Mouse (Mus musculus): ENCODE measurements at regions not wholly inside any gene's neighbourhood (a gene's known extent, or its start where the extent isn't known, plus 50 kb on each side); places are given as distances from the start of the nearest gene placed in this dataset.

- no peak overlapping the region for H3K4me3 ChIP-seq (ENCODE audit: low read length)
- ATAC-seq (ENCODE audit: low FRiP score, low TSS enrichment): no peak
- 82% methylated on average over 10 of the region's 10 CpGs for WGBS
Measured at GRCm38 (mm10) chr6:117577539-117578521, 263.1 kb upstream of the Zfp637 start.

GRCm38 (mm10) chr6:117580951-117581350 lies 260.0 kb upstream of the Zfp637 start:
- Histone ChIP-seq H3K4me3 (ENCODE audit: low read length) (no peak overlapping the region), H3K4me1 (ENCODE audit: control insufficient read depth, insufficient read depth, low read length) (no peaks in the 10 kb centered on the region), H3K27ac (ENCODE audit: low read depth, low read length) (no peak overlapping the region), H3K9ac (ENCODE audit: low read depth, low read length) (no peak overlapping the region), H3K9me3 (ENCODE audit: control insufficient read depth, low read length) (no peaks in the 10 kb centered on the region), H3K27me3 (ENCODE audit: control insufficient read depth, insufficient read depth, low read length) (no peaks in the 10 kb centered on the region), H3K4me2 (replicated peaks; ENCODE audit: low read depth, low read length) (no peak overlapping the region), H3K36me3 (ENCODE audit: control insufficient read depth, insufficient read depth, low read length) (no peaks in the 10 kb centered on the region)
- 73% methylated on average over 2 of the region's 2 CpGs for WGBS
- ATAC-seq (ENCODE audit: low FRiP score, low TSS enrichment): no peak

More at GRCm38 (mm10) chr6:117577539-117578521, 263.1 kb upstream of the Zfp637 start:
- Histone ChIP-seq H3K9me3 (ENCODE audit: control insufficient read depth, low read length) (no peaks in the 10 kb centered on the region), H3K36me3 (ENCODE audit: control insufficient read depth, insufficient read depth, low read length) (no peaks in the 10 kb centered on the region), H3K4me1 (ENCODE audit: control insufficient read depth, insufficient read depth, low read length) (no peaks in the 10 kb centered on the region), H3K4me2 (replicated peaks; ENCODE audit: low read depth, low read length) (no peak overlapping the region), H3K27ac (ENCODE audit: low read depth, low read length) (no peak overlapping the region), H3K27me3 (ENCODE audit: control insufficient read depth, insufficient read depth, low read length) (no peaks in the 10 kb centered on the region), H3K9ac (ENCODE audit: low read depth, low read length) (no peak overlapping the region)

- Histone ChIP-seq H3K4me3 (ENCODE audit: low read length) (no peak overlapping the region), H3K4me2 (replicated peaks; ENCODE audit: low read depth, low read length) (no peak overlapping the region), H3K36me3 (ENCODE audit: control insufficient read depth, insufficient read depth, low read length) (no peaks in the 10 kb centered on the region), H3K4me1 (ENCODE audit: control insufficient read depth, insufficient read depth, low read length) (no peaks in the 10 kb centered on the region), H3K9ac (ENCODE audit: low read depth, low read length) (no peak overlapping the region), H3K9me3 (ENCODE audit: control insufficient read depth, low read length) (no peaks in the 10 kb centered on the region), H3K27me3 (ENCODE audit: control insufficient read depth, insufficient read depth, low read length) (no peaks in the 10 kb centered on the region), H3K27ac (ENCODE audit: low read depth, low read length) (no peak overlapping the region)
- ATAC-seq (ENCODE audit: low FRiP score, low TSS enrichment): no peak
- WGBS: 92% methylated on average over 11 of the region's 11 CpGs
Measured at GRCm38 (mm10) chr6:117583121-117583520, 257.9 kb upstream of the Zfp637 start.

- no peak for ATAC-seq (ENCODE audit: low FRiP score, low TSS enrichment)
- H3K9me3 ChIP-seq (ENCODE audit: control insufficient read depth, low read length): no peaks in the 10 kb centered on the region
- no peak overlapping the region for H3K9ac ChIP-seq (ENCODE audit: low read depth, low read length)
- H3K36me3 ChIP-seq (ENCODE audit: control insufficient read depth, insufficient read depth, low read length): no peaks in the 10 kb centered on the region
- no peak overlapping the region for H3K4me2 ChIP-seq (replicated peaks; ENCODE audit: low read depth, low read length)
- 95% methylated on average over 5 of the region's 5 CpGs for WGBS
- H3K27ac ChIP-seq (ENCODE audit: low read depth, low read length): no peak overlapping the region
- H3K4me1 ChIP-seq (ENCODE audit: control insufficient read depth, insufficient read depth, low read length): no peaks in the 10 kb centered on the region
- H3K4me3 ChIP-seq (ENCODE audit: low read length): no peak overlapping the region
- H3K27me3 ChIP-seq (ENCODE audit: control insufficient read depth, insufficient read depth, low read length): no peaks in the 10 kb centered on the region
Measured at GRCm38 (mm10) chr6:117584563-117584962, 256.4 kb upstream of the Zfp637 start.

GRCm38 (mm10) chr6:117596166-117596840 lies 244.7 kb upstream of the Zfp637 start:
- 62% methylated on average over 8 of the region's 8 CpGs for WGBS
- Histone ChIP-seq H3K9me3 (ENCODE audit: control insufficient read depth, low read length) (no peaks in the 10 kb centered on the region; the same call in 1 of the 2 replicates), H3K27ac (ENCODE audit: low read depth, low read length) (no peak overlapping the region), H3K4me3 (ENCODE audit: low read length) (no peak overlapping the region), H3K4me2 (replicated peaks; ENCODE audit: low read depth, low read length) (no peak overlapping the region), H3K4me1 (ENCODE audit: control insufficient read depth, insufficient read depth, low read length) (no peaks in the 10 kb centered on the region; the same call in 1 of the 2 replicates), H3K9ac (ENCODE audit: low read depth, low read length) (no peak overlapping the region), H3K36me3 (ENCODE audit: control insufficient read depth, insufficient read depth, low read length) (no peaks in the 10 kb centered on the region), H3K27me3 (ENCODE audit: control insufficient read depth, insufficient read depth, low read length) (no peaks in the 10 kb centered on the region)
- no peak; the same call in 1 of the 2 replicates for ATAC-seq (ENCODE audit: low FRiP score, low TSS enrichment)

- WGBS: 86% methylated on average over 2 of the region's 2 CpGs
- H3K27ac ChIP-seq (ENCODE audit: low read depth, low read length): no peak overlapping the region
- no peak overlapping the region for H3K9ac ChIP-seq (ENCODE audit: low read depth, low read length)
- no peak overlapping the region for H3K4me2 ChIP-seq (replicated peaks; ENCODE audit: low read depth, low read length)
- ATAC-seq (ENCODE audit: low FRiP score, low TSS enrichment): no peak
- H3K9me3 ChIP-seq (ENCODE audit: control insufficient read depth, low read length): no peaks in the 10 kb centered on the region
- H3K4me1 ChIP-seq (ENCODE audit: control insufficient read depth, insufficient read depth, low read length): no peaks in the 10 kb centered on the region
- H3K36me3 ChIP-seq (ENCODE audit: control insufficient read depth, insufficient read depth, low read length): no peaks in the 10 kb centered on the region
- H3K4me3 ChIP-seq (ENCODE audit: low read length): no peak overlapping the region
- no peaks in the 10 kb centered on the region for H3K27me3 ChIP-seq (ENCODE audit: control insufficient read depth, insufficient read depth, low read length)
Measured at GRCm38 (mm10) chr6:117604834-117605233, 236.1 kb upstream of the Zfp637 start.

GRCm38 (mm10) chr6:117605685-117606084 lies 235.3 kb upstream of the Zfp637 start:
- H3K4me3 ChIP-seq (ENCODE audit: low read length): no peak overlapping the region
- no peaks in the 10 kb centered on the region for H3K9me3 ChIP-seq (ENCODE audit: control insufficient read depth, low read length)
- no peak overlapping the region for H3K4me2 ChIP-seq (replicated peaks; ENCODE audit: low read depth, low read length)
- WGBS: 67% methylated on average over 4 of the region's 4 CpGs
- ATAC-seq (ENCODE audit: low FRiP score, low TSS enrichment): no peak
- H3K27ac ChIP-seq (ENCODE audit: low read depth, low read length): no peak overlapping the region
- H3K4me1 ChIP-seq (ENCODE audit: control insufficient read depth, insufficient read depth, low read length): no peaks in the 10 kb centered on the region
- H3K36me3 ChIP-seq (ENCODE audit: control insufficient read depth, insufficient read depth, low read length): no peaks in the 10 kb centered on the region
- H3K9ac ChIP-seq (ENCODE audit: low read depth, low read length): no peak overlapping the region
- no peaks in the 10 kb centered on the region for H3K27me3 ChIP-seq (ENCODE audit: control insufficient read depth, insufficient read depth, low read length)

- no peak overlapping the region for H3K4me3 ChIP-seq (ENCODE audit: low read length)
- no peaks in the 10 kb centered on the region for H3K27me3 ChIP-seq (ENCODE audit: control insufficient read depth, insufficient read depth, low read length)
- H3K9me3 ChIP-seq (ENCODE audit: control insufficient read depth, low read length): no peaks in the 10 kb centered on the region
- no peak for ATAC-seq (ENCODE audit: low FRiP score, low TSS enrichment)
- no peak overlapping the region for H3K4me2 ChIP-seq (replicated peaks; ENCODE audit: low read depth, low read length)
- WGBS: 88% methylated on average over 6 of the region's 6 CpGs
- H3K4me1 ChIP-seq (ENCODE audit: control insufficient read depth, insufficient read depth, low read length): no peaks in the 10 kb centered on the region
- no peaks in the 10 kb centered on the region for H3K36me3 ChIP-seq (ENCODE audit: control insufficient read depth, insufficient read depth, low read length)
- H3K27ac ChIP-seq (ENCODE audit: low read depth, low read length): no peak overlapping the region
- H3K9ac ChIP-seq (ENCODE audit: low read depth, low read length): no peak overlapping the region
Measured at GRCm38 (mm10) chr6:117606211-117606610, 234.8 kb upstream of the Zfp637 start.

GRCm38 (mm10) chr6:117607023-117607422 lies 234.0 kb upstream of the Zfp637 start:
- ATAC-seq (ENCODE audit: low FRiP score, low TSS enrichment): no peak
- no peaks in the 10 kb centered on the region for H3K9me3 ChIP-seq (ENCODE audit: control insufficient read depth, low read length)
- H3K4me2 ChIP-seq (replicated peaks; ENCODE audit: low read depth, low read length): no peak overlapping the region
- no peaks in the 10 kb centered on the region for H3K36me3 ChIP-seq (ENCODE audit: control insufficient read depth, insufficient read depth, low read length)
- H3K9ac ChIP-seq (ENCODE audit: low read depth, low read length): no peak overlapping the region
- no peak overlapping the region for H3K4me3 ChIP-seq (ENCODE audit: low read length)
- no peak overlapping the region for H3K27ac ChIP-seq (ENCODE audit: low read depth, low read length)
- 70% methylated on average over 5 of the region's 5 CpGs for WGBS
- no peaks in the 10 kb centered on the region for H3K4me1 ChIP-seq (ENCODE audit: control insufficient read depth, insufficient read depth, low read length)
- no peaks in the 10 kb centered on the region; the same call in 1 of the 2 replicates for H3K27me3 ChIP-seq (ENCODE audit: control insufficient read depth, insufficient read depth, low read length)

Measured in kidney, embryonic 14.5 days (tissue).